18 mouse cellular contexts compared by ENCODE assay signal in genomic region chr4:137187592-137187991, GRCm38 (mm10).
DNase-seq lines count a peak whose midpoint lies in the region; ATAC-seq lines count a peak whose summit lies in the region.
"Had no signal": no experiment of that assay in that cellular context is flagged by ENCODE, and none has a peak within 500 bp of the region (broad histone marks: within the 10 kb centered on the region; RNA-seq: fewer than 3 reads in every experiment).

No protein-coding gene starts in this region.

- H3K4me2 ChIP-seq in midbrain, embryonic 16.5 days (ENCODE audit: low read length), result no peak overlapping the region
- H3K4me2 ChIP-seq: embryonic facial prominence, embryonic 13.5 days; forebrain, embryonic 12.5 days; heart, embryonic 12.5 days; hindbrain, embryonic 14.5 days had no signal

- H3K9me3 ChIP-seq in midbrain, embryonic 16.5 days (replicated peaks; ENCODE audit: control insufficient read depth, low read length, poor library complexity, severe bottlenecking), result no peaks in the 10 kb centered on the region
- H3K9me3 ChIP-seq: embryonic facial prominence, embryonic 13.5 days; forebrain, embryonic 12.5 days; heart, embryonic 12.5 days; hindbrain, embryonic 10.5 days had no signal

- no peak for ATAC-seq in midbrain, embryonic 16.5 days
- ATAC-seq: CD4-positive, CD25-positive, alpha-beta regulatory T cell, adult 4 months; forebrain, embryonic 16.5 days had no signal

- no peak overlapping the region for H3K4me3 ChIP-seq in midbrain, embryonic 16.5 days (ENCODE audit: low read depth, low read length)
- H3K4me3 ChIP-seq: embryonic facial prominence, embryonic 13.5 days; forebrain, embryonic 12.5 days; heart, embryonic 12.5 days; hindbrain, embryonic 10.5 days had no signal

- H3K36me3 ChIP-seq in midbrain, embryonic 16.5 days (ENCODE audit: control insufficient read depth, insufficient read depth, low read length), result no peaks in the 10 kb centered on the region
- H3K36me3 ChIP-seq: embryonic facial prominence, embryonic 13.5 days; forebrain, embryonic 12.5 days; heart, embryonic 12.5 days; hindbrain, embryonic 10.5 days had no signal

- H3K27me3 ChIP-seq in midbrain, embryonic 16.5 days (ENCODE audit: control insufficient read depth, insufficient read depth, low read depth, low read length), result no peaks in the 10 kb centered on the region
- H3K27me3 ChIP-seq: embryonic facial prominence, embryonic 13.5 days had no signal

- WGBS in midbrain, embryonic 16.5 days, result 70% methylated on average over 3 of the region's 3 CpGs

- H3K9ac ChIP-seq in midbrain, embryonic 16.5 days (ENCODE audit: low read depth, low read length), result no peak overlapping the region
- H3K9ac ChIP-seq: embryonic facial prominence, embryonic 13.5 days; forebrain, embryonic 12.5 days; heart, embryonic 12.5 days; hindbrain, embryonic 14.5 days had no signal

- H3K4me1 ChIP-seq in midbrain, embryonic 16.5 days (ENCODE audit: control insufficient read depth, insufficient read depth, low read length), result no peaks in the 10 kb centered on the region; the same call in 1 of the 2 replicates

- peak; percentile 12 for DNase-seq in thymus, postnatal 0 days (ENCODE audit: low spot score)
- no peak for DNase-seq in thymus, postnatal 10 days (ENCODE audit: low spot score in 2 of 2)
- DNase-seq in A20 (ENCODE audit: low read depth, low spot score) (peak; percentile 27), MEL-GATA-1-ER (ENCODE audit: extremely low read depth, low read depth) (peak; percentile 78)
- no peak for DNase-seq in adrenal gland, adult 8-10 months
- DNase-seq: adrenal gland, postnatal 14 days; cerebellum, adult 11-12 months; cerebellum, adult 9-10 months; cerebellum, postnatal 25 days; gastrocnemius, postnatal 25 days had no signal

- H3K27ac ChIP-seq in midbrain, embryonic 16.5 days (ENCODE audit: low read length), result no peak overlapping the region
- H3K27ac ChIP-seq: embryonic facial prominence, embryonic 13.5 days; forebrain, embryonic 12.5 days; hindbrain, embryonic 10.5 days; hindbrain, embryonic 14.5 days had no signal

Comparison
In these comparisons a context has a peak if more than half of its experiments do, and no peak if none do; other contexts are left out.
1. DNase-seq: peak in thymus, postnatal 0 days (single experiment), A20 (single experiment) and MEL-GATA-1-ER (single experiment); none in thymus, postnatal 10 days (0 of 2) and adrenal gland, adult 8-10 months (single experiment).